Mouse (Mus musculus): ENCODE measurements around the gene Ehd2. TPM values are rescaled to one million over a fixed set of nuclear protein-coding genes. Genes with fewer than 3 reads are reported as not detected.

The Ehd2 gene
- polyA plus RNA-seq, 1 experiment from 2014 or later, result 22.3 TPM

DNA sequence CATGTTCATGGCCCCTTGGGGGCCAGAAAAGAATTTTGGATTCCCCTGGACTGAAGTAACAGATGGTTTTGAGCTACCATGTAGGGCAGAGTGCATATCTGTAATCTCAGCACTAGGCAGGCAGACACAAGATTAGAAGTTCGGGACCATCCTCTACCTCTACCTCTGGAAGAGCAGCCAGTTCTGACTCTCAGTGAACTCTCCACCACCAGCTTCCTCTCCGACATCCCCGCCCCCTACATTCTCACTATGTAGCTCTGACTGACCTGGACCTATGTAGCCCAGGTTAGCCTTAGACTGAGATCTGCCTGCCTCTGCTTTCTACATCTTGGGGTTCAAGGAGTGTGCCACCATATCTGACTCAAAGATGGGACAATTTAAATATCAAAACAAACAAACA is 878 bp downstream of the Ehd2 start:
- Histone ChIP-seq H3K9ac (ENCODE audit: low read depth, low read length) (no peak overlapping the region; the same call in 1 of the 2 replicates), H3K9me3 (ENCODE audit: control insufficient read depth, low read length) (peaks cover 3% of the 10 kb centered on the region; the same call in 1 of the 2 replicates), H3K27ac (ENCODE audit: low read depth, low read length) (no peak overlapping the region), H3K4me1 (ENCODE audit: control insufficient read depth, insufficient read depth, low read length) (peaks cover 11% of the 10 kb centered on the region; the same call in 1 of the 2 replicates), H3K27me3 (ENCODE audit: control insufficient read depth, insufficient read depth, low read length) (no peaks in the 10 kb centered on the region), H3K36me3 (ENCODE audit: control insufficient read depth, insufficient read depth, low read length) (peaks cover 3% of the 10 kb centered on the region; the same call in 1 of the 2 replicates), H3K4me3 (ENCODE audit: low read length) (peak overlapping the region; percentile 44; the same call in 1 of the 2 replicates), H3K4me2 (replicated peaks; ENCODE audit: low read depth, low read length) (peak overlapping the region; percentile 56)
- no peak for ATAC-seq (ENCODE audit: low FRiP score, low TSS enrichment)
- WGBS, result 72% methylated on average over 3 of the region's 3 CpGs

GRCm38 (mm10) chr7:15963798-15964652 is 3.3 kb downstream of the Ehd2 start:
- 0 out of 2 replicates have a peak overlapping the region, but pooled peaks have one; percentile 3 for H3K4me2 ChIP-seq (replicated peaks; ENCODE audit: low read depth, low read length)
- H3K4me1 ChIP-seq (ENCODE audit: control insufficient read depth, insufficient read depth, low read length), result peaks cover 11% of the 10 kb centered on the region; the same call in 1 of the 2 replicates
- H3K27ac ChIP-seq (ENCODE audit: low read depth, low read length), result no peak overlapping the region
- WGBS, result 83% methylated on average over 31 of the region's 32 CpGs
- ATAC-seq (ENCODE audit: low FRiP score, low TSS enrichment), result no peak
- H3K36me3 ChIP-seq (ENCODE audit: control insufficient read depth, insufficient read depth, low read length), result no peaks in the 10 kb centered on the region
- no peak overlapping the region for H3K4me3 ChIP-seq (ENCODE audit: low read length)
- H3K9ac ChIP-seq (ENCODE audit: low read depth, low read length), result no peak overlapping the region
- H3K27me3 ChIP-seq (ENCODE audit: control insufficient read depth, insufficient read depth, low read length), result no peaks in the 10 kb centered on the region
- no peaks in the 10 kb centered on the region for H3K9me3 ChIP-seq (ENCODE audit: control insufficient read depth, low read length)

GRCm38 (mm10) chr7:15962311-15963288 is 4.8 kb downstream of the Ehd2 start:
- Histone ChIP-seq H3K36me3 (ENCODE audit: control insufficient read depth, insufficient read depth, low read length) (no peaks in the 10 kb centered on the region; the same call in 1 of the 2 replicates), H3K4me2 (replicated peaks; ENCODE audit: low read depth, low read length) (peak overlapping the region; percentile 13), H3K9me3 (ENCODE audit: control insufficient read depth, low read length) (no peaks in the 10 kb centered on the region), H3K9ac (ENCODE audit: low read depth, low read length) (no peak overlapping the region), H3K27ac (ENCODE audit: low read depth, low read length) (peak overlapping the region; percentile 70; the same call in 1 of the 2 replicates), H3K4me3 (ENCODE audit: low read length) (no peak overlapping the region), H3K4me1 (ENCODE audit: control insufficient read depth, insufficient read depth, low read length) (peaks cover 11% of the 10 kb centered on the region; the same call in 1 of the 2 replicates), H3K27me3 (ENCODE audit: control insufficient read depth, insufficient read depth, low read length) (no peaks in the 10 kb centered on the region)
- 42% methylated on average over 12 of the region's 12 CpGs for WGBS
- ATAC-seq (ENCODE audit: low FRiP score, low TSS enrichment), result peak; percentile 21

- H3K27me3 ChIP-seq (ENCODE audit: control insufficient read depth, insufficient read depth, low read length), result no peaks in the 10 kb centered on the region
- H3K9me3 ChIP-seq (ENCODE audit: control insufficient read depth, low read length), result no peaks in the 10 kb centered on the region
- WGBS, result 85% methylated on average over 7 of the region's 7 CpGs
- ATAC-seq (ENCODE audit: low FRiP score, low TSS enrichment), result no peak
- H3K36me3 ChIP-seq (ENCODE audit: control insufficient read depth, insufficient read depth, low read length), result no peaks in the 10 kb centered on the region; the same call in 1 of the 2 replicates
- peak overlapping the region; percentile 19; the same call in 1 of the 2 replicates for H3K9ac ChIP-seq (ENCODE audit: low read depth, low read length)
- no peak overlapping the region for H3K27ac ChIP-seq (ENCODE audit: low read depth, low read length)
- H3K4me1 ChIP-seq (ENCODE audit: control insufficient read depth, insufficient read depth, low read length), result peaks cover 11% of the 10 kb centered on the region; the same call in 1 of the 2 replicates
- H3K4me2 ChIP-seq (replicated peaks; ENCODE audit: low read depth, low read length), result no peak overlapping the region
- H3K4me3 ChIP-seq (ENCODE audit: low read length), result no peak overlapping the region
Measured at GRCm38 (mm10) chr7:15961798-15962197, 5.6 kb downstream of the Ehd2 start.

DNA sequence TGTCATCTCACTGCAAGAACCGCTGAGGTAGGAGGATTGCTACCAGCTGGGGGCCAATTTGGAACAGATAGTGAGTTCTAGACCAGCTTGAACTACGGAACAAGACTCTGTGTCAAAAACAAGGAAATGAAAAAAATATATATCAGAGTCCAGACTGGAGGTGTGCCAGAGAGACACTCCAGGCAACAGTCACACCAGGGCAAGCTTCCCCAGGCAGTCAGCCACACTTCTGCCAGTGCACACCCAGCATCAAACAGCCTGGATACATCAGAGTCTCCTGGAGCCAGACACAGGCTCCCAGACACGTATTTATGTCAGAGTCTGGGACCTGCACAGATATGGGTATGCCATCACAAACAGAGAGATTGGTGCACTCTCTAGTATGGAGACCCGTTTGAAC is 6.1 kb downstream of the Ehd2 start:
- H3K27me3 ChIP-seq (ENCODE audit: control insufficient read depth, insufficient read depth, low read length), result no peaks in the 10 kb centered on the region
- 64% methylated on average over 4 of the region's 4 CpGs for WGBS

GRCm38 (mm10) chr7:15960691-15961090 is 6.7 kb downstream of the Ehd2 start:
- ATAC-seq (ENCODE audit: low FRiP score, low TSS enrichment), result no peak
- no peak overlapping the region for H3K27ac ChIP-seq (ENCODE audit: low read depth, low read length)
- no peaks in the 10 kb centered on the region for H3K27me3 ChIP-seq (ENCODE audit: control insufficient read depth, insufficient read depth, low read length)
- WGBS, result 43% methylated on average over 4 of the region's 4 CpGs
- H3K9me3 ChIP-seq (ENCODE audit: control insufficient read depth, low read length), result no peaks in the 10 kb centered on the region
- no peaks in the 10 kb centered on the region; the same call in 1 of the 2 replicates for H3K36me3 ChIP-seq (ENCODE audit: control insufficient read depth, insufficient read depth, low read length)
- no peak overlapping the region for H3K4me3 ChIP-seq (ENCODE audit: low read length)
- peaks cover 11% of the 10 kb centered on the region; the same call in 1 of the 2 replicates for H3K4me1 ChIP-seq (ENCODE audit: control insufficient read depth, insufficient read depth, low read length)
- H3K4me2 ChIP-seq (replicated peaks; ENCODE audit: low read depth, low read length), result no peak overlapping the region
- H3K9ac ChIP-seq (ENCODE audit: low read depth, low read length), result no peak overlapping the region

More for the DNA sequence above, 6.1 kb downstream of the Ehd2 start:
- peaks cover 11% of the 10 kb centered on the region; the same call in 1 of the 2 replicates for H3K4me1 ChIP-seq (ENCODE audit: control insufficient read depth, insufficient read depth, low read length)
- no peaks in the 10 kb centered on the region for H3K9me3 ChIP-seq (ENCODE audit: control insufficient read depth, low read length)
- no peak overlapping the region for H3K27ac ChIP-seq (ENCODE audit: low read depth, low read length)
- H3K9ac ChIP-seq (ENCODE audit: low read depth, low read length), result no peak overlapping the region
- no peak for ATAC-seq (ENCODE audit: low FRiP score, low TSS enrichment)
- no peaks in the 10 kb centered on the region; the same call in 1 of the 2 replicates for H3K36me3 ChIP-seq (ENCODE audit: control insufficient read depth, insufficient read depth, low read length)
- H3K4me3 ChIP-seq (ENCODE audit: low read length), result no peak overlapping the region
- no peak overlapping the region for H3K4me2 ChIP-seq (replicated peaks; ENCODE audit: low read depth, low read length)

DNA sequence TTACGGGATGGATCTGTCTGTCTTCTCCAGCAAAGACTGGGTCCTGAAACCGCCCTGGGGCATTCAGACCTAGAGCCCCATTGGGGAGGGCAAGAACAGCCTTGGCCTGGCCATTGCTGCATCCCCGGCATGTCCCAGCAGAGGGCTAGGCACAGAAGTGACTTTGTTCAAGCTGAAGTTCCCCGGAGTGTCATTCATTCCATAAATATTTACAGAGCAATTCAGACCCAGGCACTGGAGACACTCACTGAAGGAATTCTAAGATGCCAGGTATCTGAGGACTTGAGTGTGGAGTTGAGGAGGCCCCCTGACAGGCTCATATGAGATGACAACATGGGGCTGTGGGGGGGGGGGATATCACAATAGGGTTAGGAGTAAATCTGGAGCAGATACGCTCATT is 11.2 kb downstream of the Ehd2 start:
- H3K9ac ChIP-seq (ENCODE audit: low read depth, low read length), result no peak overlapping the region
- 86% methylated on average over 5 of the region's 5 CpGs for WGBS
- no peak for ATAC-seq (ENCODE audit: low FRiP score, low TSS enrichment)

DNA sequence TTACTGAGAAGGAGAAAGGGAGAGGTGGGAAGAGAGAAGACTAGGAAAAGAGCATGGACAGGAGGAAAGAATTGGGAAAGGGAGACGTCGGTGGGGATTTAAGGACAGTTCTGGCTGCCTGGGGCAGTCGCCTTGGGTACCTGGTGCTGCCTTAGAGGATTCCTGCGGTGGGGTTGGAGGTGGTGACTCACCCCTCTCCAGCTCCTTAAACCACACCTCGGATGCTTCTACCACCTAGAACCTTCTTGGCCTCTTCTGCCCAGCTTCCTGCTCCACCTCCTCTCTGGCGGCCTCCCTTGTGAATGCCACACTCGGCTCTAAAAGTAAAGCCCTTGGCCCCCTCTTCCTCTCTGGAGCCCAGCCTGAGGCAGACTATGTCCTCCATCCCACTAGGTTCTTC is 11.9 kb downstream of the Ehd2 start:
- Histone ChIP-seq H3K4me1 (ENCODE audit: control insufficient read depth, insufficient read depth, low read length) (peaks cover 5% of the 10 kb centered on the region; the same call in 1 of the 2 replicates), H3K4me2 (replicated peaks; ENCODE audit: low read depth, low read length) (peak overlapping the region; percentile 54), H3K36me3 (ENCODE audit: control insufficient read depth, insufficient read depth, low read length) (peaks cover 1% of the 10 kb centered on the region; the same call in 1 of the 2 replicates), H3K4me3 (ENCODE audit: low read length) (peak overlapping the region; percentile 30), H3K27me3 (ENCODE audit: control insufficient read depth, insufficient read depth, low read length) (no peaks in the 10 kb centered on the region), H3K9ac (ENCODE audit: low read depth, low read length) (0 out of 2 replicates have a peak overlapping the region, but pooled peaks have one; percentile 12), H3K27ac (ENCODE audit: low read depth, low read length) (peak overlapping the region; percentile 14; the same call in 1 of the 2 replicates), H3K9me3 (ENCODE audit: control insufficient read depth, low read length) (no peaks in the 10 kb centered on the region)
- 0 out of 2 replicates have a peak, but pooled peaks have one; percentile 8 for ATAC-seq (ENCODE audit: low FRiP score, low TSS enrichment)
- WGBS, result 37% methylated on average over 5 of the region's 7 CpGs

More for the DNA sequence above, 11.2 kb downstream of the Ehd2 start:
- H3K27ac ChIP-seq (ENCODE audit: low read depth, low read length), result no peak overlapping the region; the same call in 1 of the 2 replicates
- no peaks in the 10 kb centered on the region for H3K9me3 ChIP-seq (ENCODE audit: control insufficient read depth, low read length)
- H3K27me3 ChIP-seq (ENCODE audit: control insufficient read depth, insufficient read depth, low read length), result no peaks in the 10 kb centered on the region
- H3K4me3 ChIP-seq (ENCODE audit: low read length), result no peak overlapping the region
- H3K4me2 ChIP-seq (replicated peaks; ENCODE audit: low read depth, low read length), result no peak overlapping the region
- H3K4me1 ChIP-seq (ENCODE audit: control insufficient read depth, insufficient read depth, low read length), result peaks cover 5% of the 10 kb centered on the region; the same call in 1 of the 2 replicates
- H3K36me3 ChIP-seq (ENCODE audit: control insufficient read depth, insufficient read depth, low read length), result no peaks in the 10 kb centered on the region; the same call in 1 of the 2 replicates
